Mouse (Mus musculus): ENCODE data around the gene Rbmx2. TPM values are rescaled to one million over a fixed set of nuclear protein-coding genes. Genes with fewer than 3 reads are reported as not detected.

The Rbmx2 gene
- polyA plus RNA-seq, 1 experiment, result 1.6 TPM

- TF ChIP-seq CTCF (IDR thresholded peaks at IDR 0.05; ENCODE audit: control insufficient read depth, insufficient read depth, insufficient replicate concordance, low read depth, low read length) (no peak), POLR2A (IDR thresholded peaks at IDR 0.05; ENCODE audit: control insufficient read depth, low read depth, low read length) (no peak)
- H3K27ac ChIP-seq (ENCODE audit: control insufficient read depth, insufficient read depth, low read depth, low read length), result no peak overlapping the region
- H3K4me1 ChIP-seq (ENCODE audit: control insufficient read depth, insufficient read depth, low read length), result no peaks in the 10 kb centered on the region; the same call in 1 of the 2 replicates
- H3K4me3 ChIP-seq (ENCODE audit: control insufficient read depth, low read depth, low read length), result peak overlapping the region; percentile 92
- no peaks in the 10 kb centered on the region for H3K27me3 ChIP-seq (ENCODE audit: control insufficient read depth, insufficient read depth, low read length)
- H3K36me3 ChIP-seq (ENCODE audit: control insufficient read depth, insufficient read depth, low read length), result no peaks in the 10 kb centered on the region
Observed at GRCm38 (mm10) chrX:48694460-48694859, 344 bp upstream of the Rbmx2 start.

GRCm38 (mm10) chrX:48709701-48710100, 14.9 kb downstream of the Rbmx2 start:
- no peak overlapping the region for H3K27ac ChIP-seq (ENCODE audit: control insufficient read depth, insufficient read depth, low read depth, low read length)
- H3K4me3 ChIP-seq (ENCODE audit: control insufficient read depth, low read depth, low read length), result no peak overlapping the region
- no peaks in the 10 kb centered on the region for H3K4me1 ChIP-seq (ENCODE audit: control insufficient read depth, insufficient read depth, low read length)
- no peaks in the 10 kb centered on the region for H3K36me3 ChIP-seq (ENCODE audit: control insufficient read depth, insufficient read depth, low read length)
- H3K27me3 ChIP-seq (ENCODE audit: control insufficient read depth, insufficient read depth, low read length), result no peaks in the 10 kb centered on the region
- TF ChIP-seq POLR2A (IDR thresholded peaks at IDR 0.05; ENCODE audit: control insufficient read depth, low read depth, low read length), result no peak
- TF ChIP-seq CTCF (IDR thresholded peaks at IDR 0.05; ENCODE audit: control insufficient read depth, insufficient read depth, insufficient replicate concordance, low read depth, low read length), result no peak

- Histone ChIP-seq H3K27me3 (ENCODE audit: control insufficient read depth, insufficient read depth, low read length) (no peaks in the 10 kb centered on the region), H3K27ac (ENCODE audit: control insufficient read depth, insufficient read depth, low read depth, low read length) (no peak overlapping the region), H3K36me3 (ENCODE audit: control insufficient read depth, insufficient read depth, low read length) (no peaks in the 10 kb centered on the region), H3K4me3 (ENCODE audit: control insufficient read depth, low read depth, low read length) (no peak overlapping the region), H3K4me1 (ENCODE audit: control insufficient read depth, insufficient read depth, low read length) (no peaks in the 10 kb centered on the region)
- TF ChIP-seq CTCF (IDR thresholded peaks at IDR 0.05; ENCODE audit: control insufficient read depth, insufficient read depth, insufficient replicate concordance, low read depth, low read length), result no peak
- no peak for TF ChIP-seq POLR2A (IDR thresholded peaks at IDR 0.05; ENCODE audit: control insufficient read depth, low read depth, low read length)
Observed at GRCm38 (mm10) chrX:48712846-48713245, 18.0 kb downstream of the Rbmx2 start.

- Histone ChIP-seq H3K27ac (ENCODE audit: control insufficient read depth, insufficient read depth, low read depth, low read length) (no peak overlapping the region), H3K4me3 (ENCODE audit: control insufficient read depth, low read depth, low read length) (no peak overlapping the region), H3K4me1 (ENCODE audit: control insufficient read depth, insufficient read depth, low read length) (no peaks in the 10 kb centered on the region), H3K27me3 (ENCODE audit: control insufficient read depth, insufficient read depth, low read length) (no peaks in the 10 kb centered on the region), H3K36me3 (ENCODE audit: control insufficient read depth, insufficient read depth, low read length) (no peaks in the 10 kb centered on the region)
- no peak for TF ChIP-seq POLR2A (IDR thresholded peaks at IDR 0.05; ENCODE audit: control insufficient read depth, low read depth, low read length)
- TF ChIP-seq CTCF (IDR thresholded peaks at IDR 0.05; ENCODE audit: control insufficient read depth, insufficient read depth, insufficient replicate concordance, low read depth, low read length), result no peak
Observed at GRCm38 (mm10) chrX:48754710-48755283, 60.0 kb downstream of the Rbmx2 start.

Other genes starting within 250 kb of the Rbmx2 start
- 2.7 and 4.4 TPM in 2 replicates for gene Elf4, start 231.9 kb upstream of the Rbmx2 start, polyA plus RNA-seq (2012; rRNA removed)
- 4.6 and 5.6 TPM in 2 replicates for gene Aifm1, start 181.4 kb upstream of the Rbmx2 start, polyA plus RNA-seq (2012; rRNA removed)
- 0.41 and 0.78 TPM in 2 replicates for gene Rab33a, start 175.7 kb upstream of the Rbmx2 start, polyA plus RNA-seq (2012; rRNA removed)
- gene Zfp280c, start 100.5 kb upstream of the Rbmx2 start, polyA plus RNA-seq (2012; rRNA removed), result 2.3 and 4.1 TPM in 2 replicates
- 2.4 and 5.1 TPM in 2 replicates for gene Slc25a14, start 71.6 kb upstream of the Rbmx2 start, polyA plus RNA-seq (2012; rRNA removed)
- not detected in 2 replicates for gene Gpr119, start 20.5 kb upstream of the Rbmx2 start, polyA plus RNA-seq (2012; rRNA removed)
- 5.6 and 7.7 TPM in 2 replicates for gene Gm595, start 182.7 kb downstream of the Rbmx2 start, polyA plus RNA-seq (2012; rRNA removed)

All from testis, adult 2 months (tissue).